Mouse (Mus musculus): ENCODE measurements around the gene Serpinb2.

Serpinb2 gene

DNA sequence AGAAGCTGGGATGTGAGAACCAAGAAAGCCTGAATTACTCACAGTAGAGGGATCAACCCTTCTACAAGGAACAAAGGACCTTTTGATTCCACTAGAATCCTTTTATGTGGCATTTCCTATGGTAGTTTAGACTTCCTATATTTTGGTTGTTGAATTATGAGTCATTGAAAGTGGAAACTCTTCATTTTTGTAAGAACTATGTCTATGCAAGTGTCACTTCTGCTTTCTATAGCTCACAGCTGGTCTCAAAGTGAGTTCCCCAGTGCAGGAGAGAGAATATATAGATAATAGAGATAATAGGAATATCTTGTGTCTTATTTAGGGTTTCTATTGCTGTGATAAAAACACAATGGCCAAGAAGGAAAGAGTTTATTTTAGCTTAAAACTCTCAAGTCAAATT is 71.7 kb downstream of the Serpinb2 start:
- DNase-seq (ENCODE audit: low spot score), result no peak

DNA sequence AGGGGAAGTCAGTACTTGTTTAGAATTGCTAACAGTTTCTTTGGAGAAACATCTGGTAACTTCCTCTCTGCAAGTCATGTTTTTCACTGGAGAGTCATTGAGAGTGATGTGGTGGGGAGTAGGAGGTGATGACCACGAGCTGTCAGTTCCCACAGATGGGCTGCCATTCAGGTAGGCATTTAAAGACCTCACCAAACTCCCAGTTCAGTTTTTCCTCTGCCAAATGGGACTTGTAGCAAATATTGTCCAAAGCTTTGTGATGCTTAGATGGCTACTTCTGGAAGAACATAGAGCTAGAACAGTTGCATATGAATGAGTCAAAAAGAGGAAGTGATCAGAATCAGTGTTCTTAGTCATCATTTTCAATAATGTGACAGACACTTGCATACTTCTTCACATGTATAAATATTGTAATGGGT is 72.7 kb downstream of the Serpinb2 start:
- DNase-seq (ENCODE audit: low spot score), result no peak

DNA sequence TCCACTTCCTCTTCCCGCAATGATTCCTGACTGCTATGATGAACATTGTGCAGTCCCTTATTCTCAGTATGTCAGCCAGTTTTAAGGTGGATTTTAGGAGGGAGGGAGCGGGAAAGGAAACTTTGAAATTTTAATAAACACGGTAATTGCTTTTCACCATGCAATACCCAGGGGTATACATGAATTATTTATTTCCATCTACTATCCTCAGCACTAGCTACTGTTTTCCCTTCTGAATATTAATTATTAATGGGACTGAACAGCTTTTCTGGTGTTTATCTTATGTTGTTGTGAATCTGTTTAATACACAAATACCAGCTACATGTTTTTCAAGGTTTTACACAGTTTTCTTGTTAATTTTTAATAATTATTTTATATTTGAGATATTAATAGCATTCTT is 73.7 kb downstream of the Serpinb2 start:
- DNase-seq (ENCODE audit: low spot score), result no peak

All from MN1 (cell line).